Mouse (Mus musculus): ENCODE data around the gene Fam133b. TPM values are rescaled to one million over a fixed set of nuclear protein-coding genes. Genes with fewer than 3 reads are reported as not detected.

The Fam133b gene
- total RNA-seq (2023), result 10 to 100 TPM; 46.4 to 61.1 TPM

GRCm38 (mm10) chr5:3543629-3544479, at the start of gene Fam133b:
Fam133b (plus strand) TSS chr5:3543833.

DNA sequence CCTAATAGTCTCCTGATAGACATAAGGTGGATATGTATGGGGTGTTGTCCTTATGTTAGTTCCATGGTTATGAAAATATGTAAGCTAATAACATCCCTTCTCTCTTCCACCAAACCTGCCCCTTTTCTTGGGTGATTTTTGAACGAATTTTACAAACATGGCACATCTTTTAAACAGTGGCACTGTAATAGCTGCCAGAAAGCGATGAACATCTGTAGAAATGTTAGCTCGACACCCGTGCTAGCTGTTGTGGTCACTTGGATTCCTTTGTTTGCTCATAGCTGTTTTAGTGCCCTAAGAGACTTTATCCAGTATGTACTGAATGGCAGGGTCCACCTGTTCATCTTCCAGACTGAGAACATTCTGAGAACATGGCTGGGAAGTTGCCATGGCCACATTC, 27.6 kb downstream of the Fam133b start, which contains the start of gene 1700109H08Rik:
1700109H08Rik (plus strand) TSS at position 301 of the 400 bp plus-strand sequence.

DNA sequence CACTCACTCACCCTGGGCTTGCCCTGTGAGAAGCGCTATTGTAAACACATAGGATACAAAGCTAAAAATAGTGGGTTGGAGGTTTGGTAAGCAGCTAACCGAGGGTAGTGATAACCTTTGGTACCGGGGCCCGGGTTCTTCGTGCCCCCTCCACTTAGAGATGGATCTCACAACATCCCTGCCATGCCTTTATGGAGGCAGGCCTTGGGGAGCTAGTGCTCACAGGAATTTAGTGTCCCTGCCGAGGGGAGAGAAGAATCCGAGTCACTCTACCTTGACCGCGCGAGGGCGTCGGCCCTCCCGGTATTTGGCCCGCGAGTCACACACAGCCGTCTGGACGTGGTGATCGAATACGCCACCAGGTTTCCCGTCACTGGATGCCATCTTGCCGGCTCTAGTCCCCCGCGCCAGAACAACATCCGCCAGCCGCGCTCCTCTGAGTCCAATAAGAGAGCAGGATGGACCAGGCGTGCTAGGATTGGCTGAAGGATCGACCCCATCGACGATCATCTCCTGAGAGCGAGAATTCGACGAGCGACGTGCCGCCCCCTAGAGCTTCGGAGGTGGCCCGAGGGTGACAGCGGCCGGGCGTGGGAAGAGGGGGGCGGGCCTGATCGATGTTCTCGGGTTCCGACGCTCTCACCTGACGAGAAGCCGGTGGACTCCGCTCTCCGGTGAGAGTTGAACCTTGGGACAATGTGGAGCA, 52.2 kb downstream of the Fam133b start, which contains the start of gene Pex1:
Pex1 (plus strand) TSS at position 374 of the 706 bp plus-strand sequence.

GRCm38 (mm10) chr5:3596399-3596766, 52.8 kb downstream of the Fam133b start, which contains the start of gene Rbm48:
Rbm48 (minus strand) TSS chr5:3596585.

Other genes with a start within 250 kb of the Fam133b start
- 10 to 100 TPM; 24.6 to 29.9 TPM for gene Cdk6, start 202.3 kb upstream of the Fam133b start, total RNA-seq (2023)
- 10 to 100 TPM; 12.6 to 12.8 TPM for gene 1700109H08Rik, start 27.7 kb downstream of the Fam133b start, total RNA-seq (2023)
- gene Pex1, start 52.2 kb downstream of the Fam133b start, total RNA-seq (2023), result 10 to 100 TPM; 17.5 to 20.7 TPM
- gene Rbm48, start 52.8 kb downstream of the Fam133b start, total RNA-seq (2023), result 10 to 100 TPM; 21.6 to 24.3 TPM
- not detected for gene Tmbim7, start 107.3 kb downstream of the Fam133b start, total RNA-seq (2023)
- 10 to 100 TPM; 50.2 to 60.1 TPM for gene Gatad1, start 113.4 kb downstream of the Fam133b start, total RNA-seq (2023)